Mouse (Mus musculus) monocyte, adult 5-6 weeks (primary cell): ENCODE results near the gene Epha6. TPM values are rescaled to one million over a fixed set of nuclear protein-coding genes. Genes with fewer than 3 reads are reported as not detected.
"Not testable (repeated sequence)": the region's sequence is repeated elsewhere in the genome, so short reads cannot be mapped to it uniquely, and the experiment has no call there.

ENCODE experiments used
- ATAC-seq: fragments of 153-309, 156-312 bp; replicated peaks from 2 replicates; pipeline ENCODE4 v1.8.0; 2017; ENCODE audit warnings: mild to moderate bottlenecking; ENCODE audit not compliant: low TSS enrichment, insufficient number of reproducible peaks, severe bottlenecking, poor library complexity, low FRiP score
- total RNA-seq: library from RNA; stranded (forward); fragments of 200-1000, 200-491, 200-594 nt; gene quantifications from 3 replicates; pipeline ENCODE4 v1.2.3, GENCODE M21; 2017

Gene Epha6
- total RNA-seq, 1 experiment from 2014 or later: not detected

GRCm38 (mm10) chr16:60070457-60071112 is 534.7 kb downstream of the Epha6 start:
- ATAC-seq: no peak

- no peak for ATAC-seq
Observed at GRCm38 (mm10) chr16:60043809-60044208, 561.5 kb downstream of the Epha6 start.

- ATAC-seq: no peak
Observed at GRCm38 (mm10) chr16:60028381-60028780, 577.0 kb downstream of the Epha6 start.

GRCm38 (mm10) chr16:60006857-60007568 is 598.3 kb downstream of the Epha6 start:
- no peak for ATAC-seq

GRCm38 (mm10) chr16:59969816-59970215 is 635.5 kb downstream of the Epha6 start:
- ATAC-seq: no peak

GRCm38 (mm10) chr16:59955731-59956130 is 649.6 kb downstream of the Epha6 start:
- ATAC-seq: no peak

GRCm38 (mm10) chr16:59923696-59924095 is 681.6 kb downstream of the Epha6 start:
- ATAC-seq: no peak

- ATAC-seq: no peak
Observed at GRCm38 (mm10) chr16:59880073-59880472, 725.3 kb downstream of the Epha6 start.

GRCm38 (mm10) chr16:59871792-59872191 is 733.5 kb downstream of the Epha6 start:
- no peak for ATAC-seq

- no peak for ATAC-seq
Observed at GRCm38 (mm10) chr16:59854160-59854717, 751.1 kb downstream of the Epha6 start.

- ATAC-seq: no peak
Observed at GRCm38 (mm10) chr16:59852689-59853088, 752.6 kb downstream of the Epha6 start.

- ATAC-seq: no peak
Observed at GRCm38 (mm10) chr16:59846574-59846973, 758.8 kb downstream of the Epha6 start.

GRCm38 (mm10) chr16:59836778-59837177 is 768.6 kb downstream of the Epha6 start:
- ATAC-seq: no peak

GRCm38 (mm10) chr16:59836304-59836703 is 769.0 kb downstream of the Epha6 start:
- ATAC-seq: no peak

GRCm38 (mm10) chr16:59832468-59832867 is 772.9 kb downstream of the Epha6 start:
- ATAC-seq: no peak

GRCm38 (mm10) chr16:59829655-59830054 is 775.7 kb downstream of the Epha6 start:
- ATAC-seq: no peak

- not testable (repeated sequence) for ATAC-seq
Observed at GRCm38 (mm10) chr16:59799790-59800189, 805.5 kb downstream of the Epha6 start.

GRCm38 (mm10) chr16:59772297-59772696 is 833.0 kb downstream of the Epha6 start:
- ATAC-seq: no peak

GRCm38 (mm10) chr16:59770421-59770820 is 834.9 kb downstream of the Epha6 start:
- no peak for ATAC-seq

GRCm38 (mm10) chr16:59769936-59770335 is 835.4 kb downstream of the Epha6 start:
- ATAC-seq: no peak
